Mouse (Mus musculus): Measurements from ENCODE around the gene Gm20878. TPM values are rescaled to one million over a fixed set of nuclear protein-coding genes. Genes with fewer than 3 reads are reported as not detected.
"Not testable (repeated sequence)": the region's sequence is repeated elsewhere in the genome, so short reads cannot be mapped to it uniquely, and the experiment has no call there.

Gene Gm20878
- polyA plus RNA-seq (2014; fragmentation: Nextera tagmentation; extraction: Ambion mirVana): 0.87 and 0.88 TPM in 2 replicates

- H3K36me3 ChIP-seq (ENCODE audit: insufficient read depth); H3K4me1 ChIP-seq (ENCODE audit: insufficient read depth); H3K27ac ChIP-seq (ENCODE audit: low read depth); H3K4me2 ChIP-seq; DNase-seq; ATAC-seq (ENCODE audit: insufficient read depth); H3K4me3 ChIP-seq (ENCODE audit: low read depth, low read length); H3K27me3 ChIP-seq (ENCODE audit: insufficient read depth, low read length); H3K9me3 ChIP-seq (ENCODE audit: low read depth, low read length); H3K9ac ChIP-seq: not testable (repeated sequence)
- no CpG with 5 or more reads among the region's 8 CpGs for WGBS
These were observed at the start of gene Gm20878 for GRCm38 (mm10) chr4:41941272-41941671. Gene Gm20878 (plus strand): TSS chr4:41941572.

- not testable (repeated sequence) for ATAC-seq (ENCODE audit: insufficient read depth); H3K36me3 ChIP-seq (ENCODE audit: insufficient read depth); DNase-seq; H3K4me1 ChIP-seq (ENCODE audit: insufficient read depth); H3K4me3 ChIP-seq (ENCODE audit: low read depth, low read length); H3K9ac ChIP-seq; H3K27ac ChIP-seq (ENCODE audit: low read depth); H3K9me3 ChIP-seq (ENCODE audit: low read depth, low read length); H3K27me3 ChIP-seq (ENCODE audit: insufficient read depth, low read length); H3K4me2 ChIP-seq
- WGBS: no CpG with 5 or more reads among the region's 5 CpGs
These were observed 38.1 kb upstream of the Gm20878 start, which contains the start of gene Gm21541 for GRCm38 (mm10) chr4:41903310-41903709. Gene Gm21541 (plus strand): TSS chr4:41903610.

- not testable (repeated sequence) for H3K9me3 ChIP-seq (ENCODE audit: low read depth, low read length); H3K4me1 ChIP-seq (ENCODE audit: insufficient read depth); H3K27me3 ChIP-seq (ENCODE audit: insufficient read depth, low read length); H3K4me3 ChIP-seq (ENCODE audit: low read depth, low read length); ATAC-seq (ENCODE audit: insufficient read depth); DNase-seq; H3K36me3 ChIP-seq (ENCODE audit: insufficient read depth); H3K4me2 ChIP-seq; H3K27ac ChIP-seq (ENCODE audit: low read depth); H3K9ac ChIP-seq
- WGBS: no CpG with 5 or more reads among the region's 1 CpGs
These were observed 24.4 kb downstream of the Gm20878 start, which contains the start of gene Fam205a4 for GRCm38 (mm10) chr4:41965758-41966157. Gene Fam205a4 (plus strand): TSS chr4:41966058.

Other genes starting within 250 kb of the Gm20878 start
- 8.2 and 9.6 TPM in 2 replicates for gene Cntfr, start 244.5 kb upstream of the Gm20878 start, polyA plus RNA-seq (2014; fragmentation: Nextera tagmentation; extraction: Ambion mirVana)
- 111 and 129 TPM in 2 replicates for gene Il11ra1, start 241.6 kb upstream of the Gm20878 start, polyA plus RNA-seq (2014; fragmentation: Nextera tagmentation; extraction: Ambion mirVana)
- 87.1 and 90.3 TPM in 2 replicates for gene Rpp25l, start 228.0 kb upstream of the Gm20878 start, polyA plus RNA-seq (2014; fragmentation: Nextera tagmentation; extraction: Ambion mirVana)
- 103 and 106 TPM in 2 replicates for gene Dctn3, start 218.4 kb upstream of the Gm20878 start, polyA plus RNA-seq (2014; fragmentation: Nextera tagmentation; extraction: Ambion mirVana)
- gene Arid3c, start 210.4 kb upstream of the Gm20878 start, polyA plus RNA-seq (2014; fragmentation: Nextera tagmentation; extraction: Ambion mirVana): not detected in 2 replicates
- 25.6 and 26.9 TPM in 2 replicates for gene Galt, start 186.3 kb upstream of the Gm20878 start, polyA plus RNA-seq (2014; fragmentation: Nextera tagmentation; extraction: Ambion mirVana)
- gene Sigmar1, start 185.4 kb upstream of the Gm20878 start, polyA plus RNA-seq (2014; fragmentation: Nextera tagmentation; extraction: Ambion mirVana): 82.5 and 94.6 TPM in 2 replicates
- gene Ccl27a, start 167.3 kb upstream of the Gm20878 start, polyA plus RNA-seq (2014; fragmentation: Nextera tagmentation; extraction: Ambion mirVana): 28.2 and 30.0 TPM in 2 replicates
- 34.1 and 34.8 TPM in 2 replicates for gene Gm21541, start 38.0 kb upstream of the Gm20878 start, polyA plus RNA-seq (2014; fragmentation: Nextera tagmentation; extraction: Ambion mirVana)
- 0.11 TPM in 1 of 2 replicates, not detected in the other for gene Fam205a4, start 24.5 kb downstream of the Gm20878 start, polyA plus RNA-seq (2014; fragmentation: Nextera tagmentation; extraction: Ambion mirVana)
- gene Gm21093, start 93.2 kb downstream of the Gm20878 start, polyA plus RNA-seq (2014; fragmentation: Nextera tagmentation; extraction: Ambion mirVana): not detected in 2 replicates
- gene Gm3893, start 149.6 kb downstream of the Gm20878 start, polyA plus RNA-seq (2014; fragmentation: Nextera tagmentation; extraction: Ambion mirVana): not detected in 2 replicates
- 2.5 TPM in 1 of 2 replicates, not detected in the other for gene Gm13304, start 173.2 kb downstream of the Gm20878 start, polyA plus RNA-seq (2014; fragmentation: Nextera tagmentation; extraction: Ambion mirVana)
- gene Gm13306, start 211.9 kb downstream of the Gm20878 start, polyA plus RNA-seq (2014; fragmentation: Nextera tagmentation; extraction: Ambion mirVana): not detected in 2 replicates
- gene Gm13305, start 227.0 kb downstream of the Gm20878 start, polyA plus RNA-seq (2014; fragmentation: Nextera tagmentation; extraction: Ambion mirVana): not detected in 2 replicates

Measured in lung, embryonic 14.5 days (tissue).